Mouse (Mus musculus) thymus, adult 18-20 months (tissue): Measurements from ENCODE around the gene Olfr884.

Source experiments
- DNase-seq, 2 experiments: peaks; one replicate each; pipeline ENCODE4 v3.0.0; 2022; ENCODE audit warnings: mixed read lengths in 2 of 2

Olfr884 gene

GRCm38 (mm10) chr9:38046255-38046654 lies at the start of gene Olfr884:
Gene Olfr884, plus strand, starts transcription at chr9:38046555.
- DNase-seq: no peak

- DNase-seq: no peak
Observed at GRCm38 (mm10) chr9:37998581-37999204, 47.7 kb upstream of the Olfr884 start.

- DNase-seq: no peak
Observed at GRCm38 (mm10) chr9:38000021-38000420, 46.3 kb upstream of the Olfr884 start.

DNA sequence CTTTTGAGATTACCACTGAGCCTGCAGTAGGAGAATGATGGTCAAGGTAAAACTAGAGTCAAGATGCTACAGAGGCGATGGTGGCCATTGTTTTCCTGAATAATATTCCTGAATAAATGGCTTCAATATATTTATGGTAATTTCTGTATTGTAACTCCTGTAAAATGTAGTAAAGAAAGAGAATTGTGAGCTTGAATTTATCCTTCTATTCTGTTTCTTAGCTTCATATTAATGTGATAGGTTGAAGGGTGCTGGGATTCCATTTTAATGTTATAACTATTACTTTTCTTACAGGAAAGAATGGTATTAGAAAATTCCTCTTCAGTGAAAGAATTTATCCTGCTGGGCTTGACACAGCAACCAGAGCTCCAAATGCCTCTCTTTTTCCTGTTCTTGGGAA lies 20.8 kb upstream of the Olfr884 start, which contains the start of gene Olfr883:
Gene Olfr883, plus strand, starts transcription at position 301 of the 400 bp plus-strand sequence.
- DNase-seq: no peak

DNA sequence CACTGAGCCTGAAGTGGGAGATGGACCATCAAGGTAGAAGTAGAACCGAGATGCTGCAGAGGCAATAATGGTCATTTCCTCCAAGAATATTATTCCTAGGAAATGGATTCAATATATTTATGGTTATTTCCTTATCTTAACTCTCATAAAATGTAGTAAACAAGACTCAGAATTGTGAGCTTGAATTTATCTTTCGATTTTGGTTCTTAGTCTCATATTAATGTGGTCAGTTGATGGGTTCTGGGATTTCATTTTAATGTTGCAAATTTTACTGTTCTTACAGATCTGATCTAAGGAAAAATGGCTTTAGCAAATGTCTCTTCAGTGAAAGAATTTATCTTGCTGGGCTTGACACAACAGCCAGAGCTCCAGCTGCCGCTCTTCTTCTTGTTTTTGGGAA lies 14.7 kb downstream of the Olfr884 start, which contains the start of gene Olfr885:
Gene Olfr885, plus strand, starts transcription at position 301 of the 400 bp plus-strand sequence.
- no peak for DNase-seq

GRCm38 (mm10) chr9:38083772-38084171 lies 37.4 kb downstream of the Olfr884 start, which contains the start of gene Olfr887:
Gene Olfr887, plus strand, starts transcription at chr9:38084072.
- DNase-seq: no peak
